Mouse (Mus musculus) kidney, postnatal 0 days (tissue): ENCODE measurements around the gene Ccdc92b. TPM values are rescaled to one million over a fixed set of nuclear protein-coding genes. Genes with fewer than 3 reads are reported as not detected.

Source experiments
- ATAC-seq: fragments of 200-750 bp; cut with Nextera tagmentation; replicated peaks from 2 replicates; pipeline ENCODE4 v1.8.0; 2017; ENCODE audit warnings: low read depth, moderate number of reproducible peaks, moderate TSS enrichment, moderate library complexity; ENCODE audit not compliant: low FRiP score
- DNase-seq: peaks from one replicate; pipeline ENCODE4 v3.0.0-alpha.2; 2016; ENCODE audit warnings: low spot score
- H3K27ac ChIP-seq: fragments of 300-500 bp; sonication (generic); 2 replicates; pipeline ENCODE4 v1.5.1; 2014; ENCODE audit warnings: mild to moderate bottlenecking
- H3K27me3 ChIP-seq: fragments of 300-500 bp; sonication (generic); 2 replicates; pipeline ENCODE4 v1.6.1; 2014; ENCODE audit warnings: low read length, mixed read lengths; ENCODE audit not compliant: insufficient read depth
- H3K36me3 ChIP-seq: fragments of 300-500 bp; sonication (generic); 2 replicates; pipeline ENCODE4 v1.6.1; 2014; ENCODE audit warnings: low read length, mixed read lengths; ENCODE audit not compliant: insufficient read depth
- H3K4me1 ChIP-seq: fragments of 300-500 bp; sonication (generic); replicated peaks from 2 replicates; pipeline ENCODE4 v1.6.1; 2014; ENCODE audit warnings: antibody characterized with exemption, low read length, mixed read lengths; ENCODE audit not compliant: insufficient read depth
- H3K4me2 ChIP-seq: fragments of 300-500 bp; sonication (generic); 2 replicates; pipeline ENCODE4 v1.6.1; 2014; ENCODE audit warnings: mild to moderate bottlenecking, low read length, moderate library complexity, mixed read lengths
- H3K4me3 ChIP-seq: fragments of 300-500 bp; sonication (generic); replicated peaks from 2 replicates; pipeline ENCODE4 v1.5.1; 2014; ENCODE audit warnings: low read depth, low read length
- H3K9ac ChIP-seq: fragments of 300-500 bp; sonication (generic); 2 replicates; pipeline ENCODE4 v1.6.1; 2014; ENCODE audit warnings: low read depth, low read length
- H3K9me3 ChIP-seq: fragments of 300-500 bp; sonication (generic); replicated peaks from 2 replicates; pipeline ENCODE4 v1.6.1; 2016; ENCODE audit warnings: low read length, inconsistent platforms, mixed read lengths
- CTCF ChIP-seq: IDR thresholded peaks from 2 replicates; pipeline ENCODE4 v1.5.1; 2016; ENCODE audit warnings: antibody characterized with exemption, low read depth, mild to moderate bottlenecking, moderate library complexity
- WGBS: fragments of 180-500 bp; shearing (Covaris S2); extraction: QIAGEN DNeasy Blood & Tissue Kit; methylation state at CpG from one replicate; pipeline ENCODE4 v1.1.7; 2014; 5-methylcytosine and 5-hydroxymethylcytosine counted together
- polyA plus RNA-seq: library from polyadenylated mRNA; unstranded; fragments of >200 nt; fragmentation: Nextera tagmentation; extraction: Ambion mirVana; gene quantifications from 2 replicates; pipeline ENCODE4 v1.2.1, GENCODE M21; 2015

Ccdc92b gene
- polyA plus RNA-seq, 1 experiment from 2014 or later, result 0.33 TPM

DNA sequence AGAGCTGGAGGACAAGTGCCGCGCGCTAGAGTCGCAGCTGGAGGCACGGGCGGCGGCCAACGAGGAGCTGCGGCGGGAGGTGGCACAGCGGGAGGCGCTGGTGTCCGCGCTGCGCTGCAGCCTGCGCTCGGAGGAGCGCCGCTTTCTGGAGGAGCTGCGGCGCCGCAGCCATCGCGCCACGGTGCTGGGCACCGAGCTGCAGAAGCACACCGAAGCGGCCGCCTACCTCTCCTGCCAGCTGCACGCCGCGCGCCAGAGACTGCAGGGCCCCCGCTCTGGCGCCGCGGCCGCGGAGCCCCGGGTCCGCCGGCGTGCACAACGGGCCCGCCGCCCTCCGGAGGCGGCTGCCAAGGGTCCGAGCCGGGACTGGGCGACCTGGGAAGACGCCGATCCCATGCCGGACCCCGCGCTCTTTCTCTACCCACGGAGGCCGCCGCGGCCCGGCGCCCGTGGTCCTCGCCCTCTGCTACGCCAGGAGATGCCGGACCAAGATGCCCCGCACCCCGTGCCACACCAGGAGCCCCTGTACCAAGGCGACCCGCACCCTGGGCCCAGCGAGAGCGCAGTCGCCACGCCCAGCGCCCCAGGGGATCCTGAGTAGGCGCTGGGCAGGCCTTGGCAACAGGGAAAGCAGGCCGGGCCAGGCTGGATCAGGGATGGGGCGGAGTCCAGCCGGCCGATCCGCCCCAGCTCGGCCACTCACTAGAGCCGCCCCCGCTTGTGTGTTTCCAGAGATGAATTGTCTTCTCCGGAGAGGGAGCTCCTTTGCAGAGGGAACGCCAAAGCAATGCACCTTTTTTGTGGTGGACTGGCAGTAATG, 18.8 kb downstream of the Ccdc92b start:
- peak; percentile 59; the same call in 1 of the 2 replicates for TF ChIP-seq CTCF
- Histone ChIP-seq H3K4me2 (peak overlapping the region; percentile 81), H3K27ac (peak overlapping the region; percentile 86), H3K27me3 (no peaks in the 10 kb centered on the region), H3K9ac (peak overlapping the region; percentile 75), H3K36me3 (no peaks in the 10 kb centered on the region), H3K4me1 (peaks cover 11% of the 10 kb centered on the region; the same call in 1 of the 2 replicates), H3K4me3 (peak overlapping the region; percentile 66), H3K9me3 (no peaks in the 10 kb centered on the region)
- DNase-seq (peak; percentile 92), ATAC-seq (peak; percentile 94)
- under 1% methylated on average over 81 of the region's 86 CpGs for WGBS

DNA sequence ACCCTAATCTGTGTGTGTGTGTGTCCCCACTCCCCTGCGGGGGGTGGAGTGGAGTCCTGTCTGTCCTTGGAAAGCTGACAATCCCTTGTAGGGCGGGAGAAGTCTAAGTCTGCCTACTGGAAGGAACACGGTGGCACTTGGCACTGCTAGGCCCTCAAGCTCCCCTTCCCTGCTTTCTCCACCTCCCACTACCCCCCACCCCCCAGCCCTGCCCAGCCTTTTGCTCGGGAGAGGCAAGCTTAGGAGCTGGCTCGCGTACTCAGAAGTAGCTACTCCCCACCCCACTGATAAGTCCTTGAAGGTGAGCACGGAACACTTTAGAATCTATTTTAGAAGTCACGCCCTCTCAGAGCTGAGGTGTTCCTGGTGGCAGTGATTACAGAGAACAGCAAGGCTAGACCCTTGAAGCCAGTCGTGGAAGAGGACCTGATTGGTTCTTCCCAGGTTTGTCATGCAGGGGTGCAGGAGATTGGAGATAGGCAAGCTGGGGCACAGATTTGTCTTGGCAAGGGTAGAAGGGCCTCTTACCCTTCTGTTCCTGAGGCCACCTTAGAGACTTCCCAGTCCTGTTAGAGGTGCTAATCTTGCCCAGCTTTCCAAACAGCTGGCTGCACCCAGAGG, 19.5 kb downstream of the Ccdc92b start:
- H3K36me3 ChIP-seq, result no peaks in the 10 kb centered on the region
- H3K9ac ChIP-seq, result peak overlapping the region; percentile 75
- no peaks in the 10 kb centered on the region for H3K9me3 ChIP-seq
- peaks cover 11% of the 10 kb centered on the region; the same call in 1 of the 2 replicates for H3K4me1 ChIP-seq
- WGBS, result 8% methylated on average over 9 of the region's 9 CpGs
- no peaks in the 10 kb centered on the region for H3K27me3 ChIP-seq
- peak overlapping the region; percentile 66 for H3K4me3 ChIP-seq
- ATAC-seq (no peak; the same call in 1 of the 2 replicates), DNase-seq (no peak)
- H3K27ac ChIP-seq, result peak overlapping the region; percentile 86
- no peak for TF ChIP-seq CTCF
- H3K4me2 ChIP-seq, result peak overlapping the region; percentile 81

DNA sequence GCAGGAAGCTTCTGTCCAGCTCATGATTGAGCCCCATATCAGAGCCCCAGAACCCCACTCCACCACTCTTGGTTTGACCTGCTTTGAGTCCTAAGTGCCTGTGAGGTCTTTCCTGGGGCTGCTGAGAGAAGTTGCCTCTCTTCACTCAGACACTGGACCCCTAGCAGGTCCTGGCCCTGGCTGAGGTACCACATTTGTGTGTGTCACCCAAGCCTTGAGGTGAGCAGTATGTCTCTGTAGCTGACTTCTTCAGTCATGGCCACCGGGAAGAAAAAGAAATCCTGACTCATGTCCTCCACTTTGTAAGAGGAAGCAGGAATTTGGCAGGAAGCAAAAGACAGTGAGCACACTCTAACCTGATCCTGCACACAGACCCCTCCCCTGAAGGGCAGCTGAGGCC, 20.2 kb downstream of the Ccdc92b start:
- ATAC-seq (no peak), DNase-seq (no peak)
- Histone ChIP-seq H3K4me1 (peaks cover 11% of the 10 kb centered on the region; the same call in 1 of the 2 replicates), H3K4me2 (no peak overlapping the region), H3K4me3 (no peak overlapping the region), H3K9me3 (no peaks in the 10 kb centered on the region), H3K27ac (0 out of 2 replicates have a peak overlapping the region, but pooled peaks have one; percentile 86), H3K9ac (peak overlapping the region; percentile 13; the same call in 1 of the 2 replicates), H3K36me3 (no peaks in the 10 kb centered on the region), H3K27me3 (no peaks in the 10 kb centered on the region)
- TF ChIP-seq CTCF, result no peak
- 79% methylated on average over 1 of the region's 1 CpGs for WGBS

DNA sequence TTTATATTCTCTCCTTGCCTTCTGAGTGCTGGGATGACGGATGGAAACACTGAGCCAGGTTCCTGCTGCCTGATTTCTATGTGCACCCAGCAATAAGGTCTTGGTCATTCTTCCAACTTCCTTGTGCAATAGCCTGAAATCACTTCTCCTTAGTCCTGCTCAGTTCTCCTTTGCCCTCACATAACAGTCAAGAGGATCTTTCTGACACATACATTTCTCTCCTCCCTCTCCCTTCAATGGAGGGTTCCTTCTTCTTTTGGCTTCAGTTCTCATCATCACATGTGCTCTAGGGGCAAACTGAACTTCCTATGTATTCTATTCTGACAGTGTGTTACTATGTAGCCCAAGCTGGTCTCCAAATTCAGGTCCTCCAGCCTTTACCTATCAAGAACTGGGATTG, 28.6 kb downstream of the Ccdc92b start:
- H3K9me3 ChIP-seq, result no peaks in the 10 kb centered on the region
- no peaks in the 10 kb centered on the region for H3K36me3 ChIP-seq
- H3K9ac ChIP-seq, result no peak overlapping the region
- no peak for DNase-seq
- no peak overlapping the region for H3K27ac ChIP-seq
- ATAC-seq, result no peak
- no peak for TF ChIP-seq CTCF
- no peak overlapping the region for H3K4me3 ChIP-seq
- H3K4me2 ChIP-seq, result no peak overlapping the region
- H3K27me3 ChIP-seq, result no peaks in the 10 kb centered on the region
- 96% methylated on average over 1 of the region's 1 CpGs for WGBS
- H3K4me1 ChIP-seq, result peaks cover 22% of the 10 kb centered on the region

DNA sequence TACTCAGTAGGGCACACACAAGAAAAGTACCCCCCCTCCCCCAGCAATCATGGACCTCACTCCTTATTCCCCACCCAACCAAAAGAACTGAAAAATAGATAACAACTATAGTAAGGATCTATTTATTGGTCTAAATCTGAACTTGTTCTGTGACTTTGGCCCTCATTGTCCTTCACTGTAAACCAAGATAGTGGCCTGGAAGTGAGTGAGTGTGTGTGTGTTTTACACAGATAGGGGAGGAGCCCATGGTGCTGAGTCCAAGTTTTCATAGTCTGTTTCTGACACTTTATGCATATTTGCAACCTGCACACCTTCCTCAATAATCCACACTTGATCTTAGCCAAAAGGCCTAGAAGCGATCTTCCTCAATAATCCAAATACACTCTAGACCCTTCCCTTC, 29.3 kb downstream of the Ccdc92b start:
- Histone ChIP-seq H3K9ac (peak overlapping the region; percentile 43; the same call in 1 of the 2 replicates), H3K36me3 (no peaks in the 10 kb centered on the region), H3K27ac (peak overlapping the region; percentile 62), H3K4me3 (peak overlapping the region; percentile 95), H3K4me1 (peaks cover 25% of the 10 kb centered on the region), H3K27me3 (no peaks in the 10 kb centered on the region), H3K9me3 (no peaks in the 10 kb centered on the region), H3K4me2 (peak overlapping the region; percentile 94)
- DNase-seq (no peak), ATAC-seq (0 out of 2 replicates have a peak, but pooled peaks have one; percentile 0)
- no peak for TF ChIP-seq CTCF
- 7% methylated on average over 1 of the region's 1 CpGs for whole genome bisulfite sequencing

DNA sequence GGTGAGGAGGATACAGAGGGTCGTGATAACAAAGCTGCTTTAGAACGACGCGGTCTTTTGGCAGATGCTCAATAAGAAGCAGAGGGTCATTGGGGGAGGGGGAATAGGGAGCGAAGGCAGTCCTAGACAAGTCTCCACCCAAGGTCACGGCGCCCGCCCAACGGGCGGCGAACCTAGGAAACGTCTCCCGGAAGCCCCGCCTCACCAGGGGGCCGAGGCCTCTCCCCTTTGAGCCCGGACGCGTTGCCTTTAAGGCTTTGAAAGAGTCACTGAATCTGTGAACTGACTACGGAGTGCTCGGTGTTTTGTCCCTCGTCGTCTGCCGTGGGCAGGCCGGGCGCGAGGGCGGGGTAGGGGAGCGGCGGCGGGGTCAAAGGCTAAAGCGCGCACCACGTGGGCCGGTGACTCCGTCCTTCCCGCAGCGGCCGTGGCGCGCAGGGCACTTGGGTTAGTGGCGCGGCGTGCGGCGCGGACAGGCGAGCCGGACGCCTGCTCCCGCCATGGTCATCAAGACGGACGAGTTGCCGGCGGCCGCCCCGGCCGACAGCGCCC, 29.8 kb downstream of the Ccdc92b start, which contains the start of gene Cluh:
TSS of gene Cluh (plus strand) at position 401 of the 552 bp plus-strand sequence.
- DNase-seq, result peak; percentile 98
- H3K27me3 ChIP-seq, result no peaks in the 10 kb centered on the region
- peak within 1 kb of the TSS; percentile 95 for H3K4me3 ChIP-seq
- peak within 1 kb of the TSS; percentile 93 for H3K9ac ChIP-seq
- under 1% methylated on average over 58 of the region's 58 CpGs for WGBS
- TF ChIP-seq CTCF, result no peak
- peak; percentile 89 for ATAC-seq
- H3K4me2 ChIP-seq, result peak within 1 kb of the TSS; percentile 94
- peak within 1 kb of the TSS; percentile 94 for H3K27ac ChIP-seq
- no peaks in the 10 kb centered on the region for H3K9me3 ChIP-seq
- no peaks in the 10 kb centered on the region for H3K36me3 ChIP-seq
- H3K4me1 ChIP-seq, result peaks cover 25% of the 10 kb centered on the region
